Mouse (Mus musculus) kidney, adult 2 months (tissue): ENCODE data around the gene Tpra1.

Source experiments
- CTCF ChIP-seq: fragments of 200-500 bp; conservative IDR thresholded peaks from 2 replicates; pipeline ENCODE4 v1.5.1; 2011; ENCODE audit warnings: low read depth, mild to moderate bottlenecking, control low read depth, low read length, moderate library complexity, mixed read lengths; ENCODE audit not compliant: insufficient read depth, insufficient read length
- POLR2A ChIP-seq: fragments of 200-500 bp; IDR thresholded peaks from one replicate; pipeline ENCODE4 v1.6.1; 2011; ENCODE audit warnings: low read depth, low read length, control low read depth

DNA sequence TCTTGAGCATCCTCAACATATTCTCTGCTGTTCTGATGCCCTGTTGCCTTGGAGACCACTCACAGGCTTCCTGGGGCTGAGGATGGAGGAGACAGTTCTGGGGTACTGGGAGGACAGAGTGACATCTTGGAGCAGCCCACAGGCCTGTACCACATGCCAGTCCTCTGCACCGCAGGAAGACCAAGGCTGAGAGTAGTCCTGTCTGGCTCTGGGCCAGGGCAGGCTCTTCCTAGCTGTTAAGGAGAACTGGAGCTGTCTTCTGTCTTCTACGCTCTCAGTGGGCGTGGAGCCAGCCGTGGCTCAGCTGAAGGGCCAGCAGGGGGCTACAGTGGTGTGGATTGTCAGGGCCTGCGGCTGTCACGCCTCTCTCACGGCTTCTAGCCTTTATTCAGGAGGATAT is 57.8 kb downstream of the Tpra1 start:
- TF ChIP-seq POLR2A = no peak
- TF ChIP-seq CTCF = no peak
